Mouse (Mus musculus): Measurements from ENCODE around the gene Prdx6. TPM values are rescaled to one million over a fixed set of nuclear protein-coding genes. Genes with fewer than 3 reads are reported as not detected.
A peak's percentile ranks its signal among the peaks of the same experiment; 100 is the strongest.

Prdx6 gene
- polyA plus RNA-seq (2015; fragmentation: Nextera tagmentation; extraction: Ambion mirVana), result 410 and 414 TPM in 2 replicates

- Histone ChIP-seq H3K4me1 (peaks cover 32% of the 10 kb centered on the region), H3K27ac (peak within 1 kb of the TSS; percentile 61; the same call in 1 of the 2 replicates), H3K36me3 (peaks cover 15% of the 10 kb centered on the region), H3K9ac (peak within 1 kb of the TSS; percentile 90), H3K9me3 (no peaks in the 10 kb centered on the region), H3K4me2 (replicated peaks) (peak within 1 kb of the TSS; percentile 83), H3K27me3 (no peaks in the 10 kb centered on the region), H3K4me3 (peak within 1 kb of the TSS; percentile 94)
- WGBS, result under 1% methylated on average over 66 of the region's 66 CpGs
- peak; percentile 96 for ATAC-seq (ENCODE audit: low FRiP score, low read depth)
Observed at GRCm38 (mm10) chr1:161250604-161251416, at the start of gene Prdx6. Gene Prdx6, minus strand, starts transcription at chr1:161251219.

- no peaks in the 10 kb centered on the region for H3K36me3 ChIP-seq
- H3K9ac ChIP-seq, result no peak overlapping the region
- peaks cover 4% of the 10 kb centered on the region; the same call in 1 of the 2 replicates for H3K9me3 ChIP-seq
- 54% methylated on average over 12 of the region's 12 CpGs for WGBS
- ATAC-seq (ENCODE audit: low FRiP score, low read depth), result no peak
- H3K4me3 ChIP-seq, result no peak overlapping the region
- H3K27ac ChIP-seq, result no peak overlapping the region
- no peaks in the 10 kb centered on the region for H3K4me1 ChIP-seq
- H3K27me3 ChIP-seq, result no peaks in the 10 kb centered on the region
- no peak overlapping the region for H3K4me2 ChIP-seq (replicated peaks)
Observed at GRCm38 (mm10) chr1:161288256-161288655, 37.2 kb upstream of the Prdx6 start.

- H3K9me3 ChIP-seq, result peaks cover 4% of the 10 kb centered on the region; the same call in 1 of the 2 replicates
- H3K9ac ChIP-seq, result no peak overlapping the region
- 27% methylated on average over 11 of the region's 11 CpGs for WGBS
- no peak overlapping the region for H3K4me3 ChIP-seq
- no peak overlapping the region for H3K4me2 ChIP-seq (replicated peaks)
- H3K36me3 ChIP-seq, result no peaks in the 10 kb centered on the region
- no peaks in the 10 kb centered on the region for H3K27me3 ChIP-seq
- no peaks in the 10 kb centered on the region for H3K4me1 ChIP-seq
- no peak overlapping the region for H3K27ac ChIP-seq
- 0 out of 2 replicates have a peak, but pooled peaks have one; percentile 32 for ATAC-seq (ENCODE audit: low FRiP score, low read depth)
Observed at GRCm38 (mm10) chr1:161286726-161287310, 35.8 kb upstream of the Prdx6 start.

- Histone ChIP-seq H3K4me2 (replicated peaks) (no peak overlapping the region), H3K4me1 (no peaks in the 10 kb centered on the region), H3K36me3 (no peaks in the 10 kb centered on the region), H3K9me3 (no peaks in the 10 kb centered on the region), H3K27ac (no peak overlapping the region), H3K27me3 (no peaks in the 10 kb centered on the region), H3K4me3 (no peak overlapping the region), H3K9ac (no peak overlapping the region)
- ATAC-seq (ENCODE audit: low FRiP score, low read depth), result no peak
- 77% methylated on average over 3 of the region's 3 CpGs for WGBS
Observed at GRCm38 (mm10) chr1:161281054-161281688, 30.2 kb upstream of the Prdx6 start.

- no peak for ATAC-seq (ENCODE audit: low FRiP score, low read depth)
- Histone ChIP-seq H3K9me3 (no peaks in the 10 kb centered on the region), H3K4me2 (replicated peaks) (no peak overlapping the region), H3K4me3 (no peak overlapping the region), H3K36me3 (no peaks in the 10 kb centered on the region), H3K4me1 (no peaks in the 10 kb centered on the region), H3K27me3 (no peaks in the 10 kb centered on the region), H3K27ac (no peak overlapping the region), H3K9ac (no peak overlapping the region)
- 65% methylated on average over 6 of the region's 6 CpGs for WGBS
Observed at GRCm38 (mm10) chr1:161279244-161279908, 28.4 kb upstream of the Prdx6 start.

GRCm38 (mm10) chr1:161273486-161273885, 22.5 kb upstream of the Prdx6 start:
- 32% methylated on average over 1 of the region's 1 CpGs for WGBS
- no peak overlapping the region for H3K27ac ChIP-seq
- H3K4me3 ChIP-seq, result no peak overlapping the region
- no peak overlapping the region for H3K9ac ChIP-seq
- ATAC-seq (ENCODE audit: low FRiP score, low read depth), result no peak; the same call in 1 of the 2 replicates
- no peaks in the 10 kb centered on the region for H3K36me3 ChIP-seq
- H3K4me1 ChIP-seq, result no peaks in the 10 kb centered on the region
- no peak overlapping the region for H3K4me2 ChIP-seq (replicated peaks)
- H3K9me3 ChIP-seq, result no peaks in the 10 kb centered on the region
- no peaks in the 10 kb centered on the region for H3K27me3 ChIP-seq

- H3K36me3 ChIP-seq, result no peaks in the 10 kb centered on the region
- no peak overlapping the region for H3K4me2 ChIP-seq (replicated peaks)
- H3K9ac ChIP-seq, result no peak overlapping the region
- WGBS, result 63% methylated on average over 2 of the region's 2 CpGs
- H3K27ac ChIP-seq, result no peak overlapping the region
- H3K4me3 ChIP-seq, result no peak overlapping the region
- no peak for ATAC-seq (ENCODE audit: low FRiP score, low read depth)
- no peaks in the 10 kb centered on the region for H3K27me3 ChIP-seq
- H3K4me1 ChIP-seq, result no peaks in the 10 kb centered on the region
- no peaks in the 10 kb centered on the region for H3K9me3 ChIP-seq
Observed at GRCm38 (mm10) chr1:161271461-161271810, 20.4 kb upstream of the Prdx6 start.

GRCm38 (mm10) chr1:161270776-161271460, 19.9 kb upstream of the Prdx6 start:
- H3K9ac ChIP-seq, result no peak overlapping the region
- H3K9me3 ChIP-seq, result no peaks in the 10 kb centered on the region
- WGBS, result 75% methylated on average over 4 of the region's 4 CpGs
- no peak overlapping the region for H3K4me3 ChIP-seq
- ATAC-seq (ENCODE audit: low FRiP score, low read depth), result no peak
- no peak overlapping the region for H3K27ac ChIP-seq
- H3K4me1 ChIP-seq, result no peaks in the 10 kb centered on the region
- no peaks in the 10 kb centered on the region for H3K36me3 ChIP-seq
- H3K27me3 ChIP-seq, result no peaks in the 10 kb centered on the region
- no peak overlapping the region for H3K4me2 ChIP-seq (replicated peaks)

- Histone ChIP-seq H3K9ac (no peak overlapping the region), H3K4me1 (no peaks in the 10 kb centered on the region), H3K9me3 (no peaks in the 10 kb centered on the region), H3K27ac (no peak overlapping the region), H3K36me3 (no peaks in the 10 kb centered on the region), H3K27me3 (no peaks in the 10 kb centered on the region), H3K4me2 (replicated peaks) (no peak overlapping the region), H3K4me3 (no peak overlapping the region)
- 86% methylated on average over 4 of the region's 4 CpGs for WGBS
- ATAC-seq (ENCODE audit: low FRiP score, low read depth), result no peak
Observed at GRCm38 (mm10) chr1:161269346-161269745, 18.3 kb upstream of the Prdx6 start.

GRCm38 (mm10) chr1:161268884-161269283, 17.9 kb upstream of the Prdx6 start:
- no peak overlapping the region for H3K9ac ChIP-seq
- ATAC-seq (ENCODE audit: low FRiP score, low read depth), result no peak
- no peak overlapping the region for H3K27ac ChIP-seq
- H3K4me2 ChIP-seq (replicated peaks), result no peak overlapping the region
- no peak overlapping the region for H3K4me3 ChIP-seq
- no peaks in the 10 kb centered on the region for H3K4me1 ChIP-seq
- 47% methylated on average over 5 of the region's 5 CpGs for WGBS
- H3K27me3 ChIP-seq, result no peaks in the 10 kb centered on the region
- H3K36me3 ChIP-seq, result no peaks in the 10 kb centered on the region
- no peaks in the 10 kb centered on the region for H3K9me3 ChIP-seq

- Histone ChIP-seq H3K4me1 (no peaks in the 10 kb centered on the region), H3K27ac (no peak overlapping the region), H3K9ac (no peak overlapping the region), H3K4me3 (no peak overlapping the region), H3K36me3 (no peaks in the 10 kb centered on the region), H3K27me3 (no peaks in the 10 kb centered on the region), H3K4me2 (replicated peaks) (no peak overlapping the region), H3K9me3 (no peaks in the 10 kb centered on the region)
- ATAC-seq (ENCODE audit: low FRiP score, low read depth), result no peak
- 83% methylated on average over 7 of the region's 7 CpGs for WGBS
Observed at GRCm38 (mm10) chr1:161268116-161268515, 17.1 kb upstream of the Prdx6 start.
